Comparison of ENCODE assay signal across 11 mouse cellular contexts in genomic region chr2:169158760-169159159, GRCm38 (mm10).
DNase-seq lines count a peak whose midpoint lies in the region; ATAC-seq and TF ChIP-seq lines count a peak whose summit lies in the region.
"Had no signal": no experiment of that assay in that cellular context is flagged by ENCODE, and none has a peak within 500 bp of the region (broad histone marks: within the 10 kb centered on the region; RNA-seq: fewer than 3 reads in every experiment).

No protein-coding gene starts in this region.

- no peak overlapping the region for H3K27ac ChIP-seq in heart, postnatal 0 days (ENCODE audit: low read depth)
- H3K27ac ChIP-seq in embryonic facial prominence, embryonic 13.5 days: no peak overlapping the region
- no peak overlapping the region for H3K27ac ChIP-seq in hindbrain, postnatal 0 days
- peak overlapping the region; percentile 39; the same call in 1 of the 2 replicates for H3K27ac ChIP-seq in midbrain, embryonic 16.5 days (ENCODE audit: low read length)

- no peak for ATAC-seq in heart, postnatal 0 days (ENCODE audit: insufficient read depth, low read depth)
- ATAC-seq in embryonic facial prominence, embryonic 13.5 days (ENCODE audit: insufficient number of reproducible peaks, insufficient read depth, low FRiP score, low TSS enrichment, low read depth): no peak
- no peak for ATAC-seq in hindbrain, postnatal 0 days
- ATAC-seq in midbrain, embryonic 16.5 days: no peak
- ATAC-seq in megakaryocyte-erythroid progenitor cell, adult 5-6 weeks (replicated peaks; ENCODE audit: low FRiP score, low TSS enrichment, poor library complexity, severe bottlenecking): no peak
- ATAC-seq: Patski had no signal

- WGBS in heart, postnatal 0 days: 67% methylated on average over 11 of the region's 11 CpGs
- 49% methylated on average over 11 of the region's 11 CpGs for WGBS in embryonic facial prominence, embryonic 13.5 days
- 22% methylated on average over 11 of the region's 11 CpGs for WGBS in hindbrain, postnatal 0 days
- WGBS in midbrain, embryonic 16.5 days: 16% methylated on average over 11 of the region's 11 CpGs

- H3K9me3 ChIP-seq in heart, postnatal 0 days (replicated peaks; ENCODE audit: control insufficient read depth, low read length): no peaks in the 10 kb centered on the region
- H3K9me3 ChIP-seq in embryonic facial prominence, embryonic 13.5 days: no peaks in the 10 kb centered on the region
- H3K9me3 ChIP-seq in hindbrain, postnatal 0 days (ENCODE audit: low read length): no peaks in the 10 kb centered on the region
- H3K9me3 ChIP-seq in midbrain, embryonic 16.5 days (replicated peaks; ENCODE audit: control insufficient read depth, low read length, poor library complexity, severe bottlenecking): no peaks in the 10 kb centered on the region

- no peak for TF ChIP-seq CTCF in heart, postnatal 0 days (IDR thresholded peaks at IDR 0.05; ENCODE audit: low read depth)
- TF ChIP-seq CTCF in hindbrain, postnatal 0 days (IDR thresholded peaks at IDR 0.05; ENCODE audit: low read depth): no peak

- peak overlapping the region; percentile 5; the same call in 1 of the 2 replicates for H3K4me2 ChIP-seq in heart, postnatal 0 days (ENCODE audit: low read depth, low read length)
- H3K4me2 ChIP-seq in embryonic facial prominence, embryonic 13.5 days: peak overlapping the region; percentile 34; the same call in 1 of the 2 replicates
- H3K4me2 ChIP-seq in hindbrain, postnatal 0 days (ENCODE audit: low read depth, low read length): peak overlapping the region; percentile 39
- H3K4me2 ChIP-seq in midbrain, embryonic 16.5 days (ENCODE audit: low read length): peak overlapping the region; percentile 46
- H3K4me2 ChIP-seq: liver, embryonic 11.5 days had no signal

- no peak overlapping the region for H3K4me3 ChIP-seq in heart, postnatal 0 days (ENCODE audit: low read depth, low read length)
- H3K4me3 ChIP-seq in embryonic facial prominence, embryonic 13.5 days: no peak overlapping the region
- no peak overlapping the region for H3K4me3 ChIP-seq in hindbrain, postnatal 0 days (ENCODE audit: low read length)
- peak overlapping the region; percentile 12; the same call in 1 of the 2 replicates for H3K4me3 ChIP-seq in midbrain, embryonic 16.5 days (ENCODE audit: low read depth, low read length)

- TF ChIP-seq EP300 in heart, postnatal 0 days (IDR thresholded peaks at IDR 0.05; ENCODE audit: low read depth): no peak

- H3K36me3 ChIP-seq in heart, postnatal 0 days (replicated peaks; ENCODE audit: control insufficient read depth, insufficient read depth, low read length): no peaks in the 10 kb centered on the region
- H3K36me3 ChIP-seq in embryonic facial prominence, embryonic 13.5 days: no peaks in the 10 kb centered on the region
- no peaks in the 10 kb centered on the region for H3K36me3 ChIP-seq in hindbrain, postnatal 0 days (ENCODE audit: insufficient read depth, low read length)
- H3K36me3 ChIP-seq in midbrain, embryonic 16.5 days (ENCODE audit: control insufficient read depth, insufficient read depth, low read length): no peaks in the 10 kb centered on the region

- no peaks in the 10 kb centered on the region for H3K27me3 ChIP-seq in heart, postnatal 0 days (ENCODE audit: control insufficient read depth, insufficient read depth, low read length)
- no peaks in the 10 kb centered on the region for H3K27me3 ChIP-seq in embryonic facial prominence, embryonic 13.5 days
- H3K27me3 ChIP-seq in hindbrain, postnatal 0 days (ENCODE audit: insufficient read depth, low read length): no peaks in the 10 kb centered on the region
- no peaks in the 10 kb centered on the region for H3K27me3 ChIP-seq in midbrain, embryonic 16.5 days (ENCODE audit: control insufficient read depth, insufficient read depth, low read depth, low read length)
- H3K27me3 ChIP-seq: Patski had no signal

- H3K9ac ChIP-seq in heart, postnatal 0 days (replicated peaks; ENCODE audit: low read depth, low read length): no peak overlapping the region
- H3K9ac ChIP-seq in embryonic facial prominence, embryonic 13.5 days: no peak overlapping the region
- no peak overlapping the region for H3K9ac ChIP-seq in hindbrain, postnatal 0 days (replicated peaks; ENCODE audit: low read length)
- H3K9ac ChIP-seq in midbrain, embryonic 16.5 days (ENCODE audit: low read depth, low read length): 0 out of 2 replicates have a peak overlapping the region, but pooled peaks have one; percentile 18

- no peaks in the 10 kb centered on the region for H3K4me1 ChIP-seq in heart, postnatal 0 days (ENCODE audit: control insufficient read depth, insufficient read depth)
- peaks cover 9% of the 10 kb centered on the region for H3K4me1 ChIP-seq in embryonic facial prominence, embryonic 13.5 days
- peaks cover 5% of the 10 kb centered on the region; the same call in 1 of the 2 replicates for H3K4me1 ChIP-seq in hindbrain, postnatal 0 days (ENCODE audit: insufficient read depth, low read length)
- H3K4me1 ChIP-seq in midbrain, embryonic 16.5 days (ENCODE audit: control insufficient read depth, insufficient read depth, low read length): peaks cover 21% of the 10 kb centered on the region

- no peak for DNase-seq in heart, postnatal 0 days (ENCODE audit: low spot score)
- DNase-seq in heart, postnatal 4 days: no peak
- no peak for DNase-seq in hindbrain, postnatal 0 days (ENCODE audit: low spot score)
- no peak for DNase-seq in ovary, postnatal 10 days (ENCODE audit: low spot score)
- DNase-seq in adrenal gland, postnatal 14 days: no peak
- DNase-seq: adrenal gland, postnatal 25 days had no signal
